Mouse (Mus musculus) left cerebral cortex, postnatal 36 days (tissue): Measurements from ENCODE around the gene Rdh16f1. TPM values are rescaled to one million over a fixed set of nuclear protein-coding genes. Genes with fewer than 3 reads are reported as not detected.
"Not testable (repeated sequence)": the region's sequence is repeated elsewhere in the genome, so short reads cannot be mapped to it uniquely, and the experiment has no call there.

Experiments used
- DNase-seq, 2 experiments: peaks; one replicate each; pipeline ENCODE4 v3.0.0; 2021 to 2022; ENCODE audit warnings: low spot score in 2 of 2, mixed read lengths in 1 of 2
- intact Hi-C: fragments of 180-260 bp; cut with DNase I; formaldehyde crosslinking; loops from one replicate; pipeline ENCODE4 v1.15.1; 2025
- total RNA-seq, 2 experiments: library from RNA; stranded (reverse); gene quantifications; 2 replicates each; pipeline ENCODE4 v1.2.3; 2021

Gene Rdh16f1
- total RNA-seq, 2 experiments from 2014 or later: 0.57 to 0.66 TPM

GRCm38 (mm10) chr10:127745886-127746285, 13.7 kb upstream of the Rdh16f1 start:
- DNase-seq: no peak
- intact Hi-C loops: no loop called here

GRCm38 (mm10) chr10:127747254-127747653, 12.3 kb upstream of the Rdh16f1 start:
- intact Hi-C loops: no loop called here

GRCm38 (mm10) chr10:127748847-127749612, 10.6 kb upstream of the Rdh16f1 start:
- no peak for DNase-seq
- intact Hi-C loops: no loop called here

More at GRCm38 (mm10) chr10:127747254-127747653, 12.3 kb upstream of the Rdh16f1 start:
- DNase-seq: no peak

- intact Hi-C loops: no loop called here
- DNase-seq: no peak
These were observed 9.3 kb upstream of the Rdh16f1 start for GRCm38 (mm10) chr10:127750136-127750777.

DNA sequence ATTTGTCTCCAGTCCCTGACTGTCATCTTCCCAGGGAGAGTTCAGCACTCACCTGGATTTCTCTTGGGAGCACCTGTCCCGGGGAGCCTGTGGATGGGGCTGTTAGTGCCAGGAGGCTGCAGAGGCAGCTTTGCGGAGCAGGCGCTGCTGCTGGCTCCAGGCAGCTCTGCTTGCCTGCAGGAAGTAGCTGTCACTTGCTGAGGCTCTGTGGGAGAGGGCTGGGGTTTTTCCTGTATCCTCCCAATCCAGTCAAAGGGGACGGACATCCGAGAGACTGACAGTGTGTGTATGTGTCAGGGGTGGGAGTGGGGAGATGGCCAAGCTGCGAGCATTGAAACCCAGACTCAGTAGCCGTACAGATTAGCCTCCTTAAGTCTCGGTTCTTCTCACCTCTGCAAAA, 8.0 kb upstream of the Rdh16f1 start, which contains the start of gene Gpr182:
TSS of gene Gpr182 (minus strand) at position 185 of the 400 bp plus-strand sequence.
- DNase-seq: no peak
- intact Hi-C loops: no loop called here

- no peak for DNase-seq
- intact Hi-C loops: no loop called here
These were observed 4.9 kb upstream of the Rdh16f1 start for GRCm38 (mm10) chr10:127754566-127755166.

DNA sequence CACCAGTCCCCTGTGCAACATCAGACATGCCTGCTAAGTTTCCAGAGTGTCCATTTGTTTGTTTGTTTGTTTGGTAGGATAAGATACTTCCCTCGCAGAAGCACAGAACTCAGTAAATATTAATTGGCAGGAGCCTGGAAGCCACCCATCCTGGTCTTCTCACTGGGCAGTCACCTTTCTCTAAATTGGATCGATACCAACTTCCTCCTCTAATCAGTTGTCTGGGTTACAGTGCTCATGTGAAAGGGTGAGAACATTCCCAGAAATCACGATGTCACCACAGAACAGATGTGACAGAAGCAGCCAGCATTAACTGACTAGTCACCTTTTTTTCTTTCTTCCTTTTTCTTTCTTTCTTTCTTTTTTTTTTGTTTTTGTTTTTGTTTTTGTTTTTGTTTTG, 4.3 kb upstream of the Rdh16f1 start:
- intact Hi-C loops: no loop called here

GRCm38 (mm10) chr10:127755770-127756468, 3.7 kb upstream of the Rdh16f1 start:
- intact Hi-C loops: no loop called here
- DNase-seq: no peak

More for the DNA sequence above, 4.3 kb upstream of the Rdh16f1 start:
- no peak for DNase-seq

- intact Hi-C loops, DNase-seq: not testable (repeated sequence)
These were observed 3.3 kb downstream of the Rdh16f1 start for GRCm38 (mm10) chr10:127762926-127763325.

- no peak for DNase-seq
- intact Hi-C loops: no loop called here
These were observed 4.5 kb downstream of the Rdh16f1 start for GRCm38 (mm10) chr10:127763914-127764680.

DNA sequence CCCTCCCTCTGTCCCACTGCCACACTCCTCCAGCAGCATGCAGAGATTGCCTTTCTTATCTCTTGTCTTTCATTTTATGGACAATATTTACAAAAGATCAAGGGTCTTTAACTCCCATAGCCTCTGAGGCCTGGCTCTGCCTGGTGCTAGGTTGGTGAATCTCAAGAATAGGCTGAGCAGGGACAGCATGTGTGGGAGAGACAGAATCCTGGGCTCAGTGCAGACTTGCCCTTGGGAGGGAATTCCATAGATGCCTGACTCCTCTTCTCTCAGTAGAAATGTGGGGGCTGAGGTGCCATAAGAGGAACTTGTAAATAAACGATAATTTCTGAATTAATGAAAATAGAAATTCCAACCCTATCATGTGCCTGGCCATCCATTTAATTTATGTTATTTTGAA, 7.0 kb downstream of the Rdh16f1 start:
- no peak for DNase-seq
- intact Hi-C loops: no loop called here

GRCm38 (mm10) chr10:127776011-127776410, 16.4 kb downstream of the Rdh16f1 start, which contains the start of gene Rdh9:
Gene Rdh9, plus strand, starts transcription at chr10:127776386.
- intact Hi-C loops: no loop called here
- no peak for DNase-seq

- DNase-seq, intact Hi-C loops: not testable (repeated sequence)
These were observed 22.7 kb downstream of the Rdh16f1 start for GRCm38 (mm10) chr10:127782321-127782720.

GRCm38 (mm10) chr10:127785411-127785810, 25.8 kb downstream of the Rdh16f1 start:
- intact Hi-C loops, DNase-seq: not testable (repeated sequence)

DNA sequence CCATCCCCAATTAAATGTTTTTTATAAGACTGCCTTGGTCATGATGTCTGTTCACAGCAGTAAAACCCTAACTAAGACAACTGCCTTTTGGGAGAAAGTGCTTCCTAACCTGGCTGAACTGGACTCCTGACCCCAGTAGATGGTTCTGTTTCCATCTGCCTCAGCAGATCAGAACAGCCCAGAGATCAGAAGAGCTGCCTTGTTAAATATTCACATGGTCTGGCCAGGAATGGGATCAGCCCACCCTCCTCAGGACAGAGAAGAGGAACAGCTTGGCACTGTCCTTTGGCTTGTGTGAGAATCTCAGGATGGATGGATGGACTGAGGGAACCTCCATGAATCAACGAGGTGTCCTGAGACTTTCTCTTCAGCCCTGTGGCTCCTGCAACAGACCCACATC, 39.7 kb downstream of the Rdh16f1 start:
- intact Hi-C loops: no loop called here
- no peak for DNase-seq

DNA sequence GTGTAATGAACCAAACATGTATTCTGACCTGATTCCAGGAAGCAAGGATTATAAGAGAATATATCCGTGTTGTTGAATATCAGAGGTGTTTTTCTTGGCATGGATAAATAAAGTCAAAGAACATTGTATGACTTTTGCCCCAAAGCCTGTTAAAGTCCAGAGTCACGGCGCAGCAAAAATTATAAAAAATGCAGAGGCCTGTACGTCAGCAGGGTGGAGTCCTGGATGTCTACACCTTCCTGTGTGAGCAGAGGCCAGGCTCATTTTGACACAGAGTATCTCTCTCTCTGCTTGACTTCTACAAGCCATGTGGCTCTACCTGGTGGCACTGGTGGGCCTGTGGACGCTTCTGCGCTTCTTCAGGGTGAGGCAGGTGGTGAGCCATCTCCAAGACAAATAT, 41.3 kb downstream of the Rdh16f1 start, which contains the start of gene Rdh16:
TSS of gene Rdh16 (plus strand) at position 262 of the 400 bp plus-strand sequence.
- DNase-seq: no peak
- intact Hi-C loops: no loop called here

DNA sequence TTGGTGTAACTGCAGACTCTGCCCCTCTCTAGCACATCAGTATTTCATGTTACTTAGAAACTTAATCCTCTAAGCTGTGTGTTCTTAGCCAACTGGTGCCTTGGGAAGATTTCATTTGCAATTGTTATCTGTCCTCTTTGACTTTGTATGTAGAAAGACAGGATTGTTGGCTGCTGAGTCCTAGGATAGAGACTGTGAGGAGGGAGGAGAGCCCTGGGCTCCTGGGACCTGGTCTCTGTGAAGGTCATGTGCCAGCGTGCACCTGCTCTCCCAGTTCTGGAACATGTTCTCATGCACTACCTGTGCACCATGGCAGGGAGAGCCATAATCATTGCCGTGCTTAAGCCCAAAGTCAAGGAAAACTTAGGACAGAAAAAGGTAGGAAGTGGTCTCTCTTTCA, 42.0 kb downstream of the Rdh16f1 start:
- no peak for DNase-seq
- intact Hi-C loops: no loop called here

DNA sequence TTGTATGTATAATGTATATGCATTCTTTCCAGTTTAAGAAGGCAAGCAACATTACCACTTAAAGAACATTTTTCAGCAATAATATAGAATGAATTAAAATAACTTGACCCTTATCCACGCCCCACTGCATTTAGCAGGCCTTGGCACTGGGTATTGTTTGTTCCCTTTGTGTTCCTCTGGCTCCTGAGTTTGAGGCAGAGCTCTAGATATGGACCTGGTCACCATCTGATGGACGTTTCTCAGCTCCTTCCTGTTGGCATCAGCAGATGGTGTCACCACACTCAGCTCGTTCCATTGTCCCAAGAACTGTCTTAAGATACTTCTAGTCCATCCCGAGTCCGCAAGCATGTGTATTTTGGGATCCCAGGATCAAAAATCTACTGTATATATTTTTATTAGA, 42.6 kb downstream of the Rdh16f1 start:
- intact Hi-C loops: no loop called here
- no peak for DNase-seq

DNA sequence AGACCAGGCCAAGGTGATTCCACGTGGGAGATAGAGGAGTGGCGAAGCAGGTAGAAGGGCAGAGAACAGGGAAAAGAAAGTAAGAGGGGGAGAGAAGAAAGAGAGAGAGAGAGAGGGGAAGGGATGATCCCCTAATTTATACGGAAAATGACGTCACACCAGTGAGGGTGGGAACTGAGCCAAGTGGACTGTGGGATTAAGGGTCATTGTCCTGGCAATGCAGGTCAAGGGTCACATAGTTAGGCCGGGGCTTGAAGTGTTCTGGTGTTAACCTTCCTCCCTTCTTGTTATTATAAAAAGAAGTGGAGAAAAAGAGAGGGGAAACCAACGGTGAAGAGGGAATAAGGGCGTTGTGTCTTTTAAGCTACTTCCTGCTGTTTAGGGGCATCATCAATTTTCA, 44.8 kb downstream of the Rdh16f1 start:
- intact Hi-C loops: no loop called here
- DNase-seq: no peak
